Mouse (Mus musculus) kidney, adult 2 months (tissue): ENCODE measurements at regions not wholly inside any gene's neighbourhood (a gene's known extent, or its start where the extent isn't known, plus 50 kb on each side); places are given as distances from the start of the nearest gene placed in this dataset.

ENCODE experiments used
- CTCF ChIP-seq: fragments of 200-500 bp; conservative IDR thresholded peaks from 2 replicates; pipeline ENCODE4 v1.5.1; 2011; ENCODE audit warnings: low read depth, mild to moderate bottlenecking, control low read depth, low read length, moderate library complexity, mixed read lengths; ENCODE audit not compliant: insufficient read depth, insufficient read length
- POLR2A ChIP-seq: fragments of 200-500 bp; IDR thresholded peaks from one replicate; pipeline ENCODE4 v1.6.1; 2011; ENCODE audit warnings: low read depth, low read length, control low read depth

GRCm38 (mm10) chr10:104804849-104805248, 611.0 kb downstream of the Gm4340 start:
- no peak for TF ChIP-seq CTCF
- TF ChIP-seq POLR2A: no peak
